Mouse (Mus musculus): ENCODE data around the gene Tmem30a. TPM values are rescaled to one million over a fixed set of nuclear protein-coding genes. Genes with fewer than 3 reads are reported as not detected.
A peak's percentile ranks its signal among the peaks of the same experiment; 100 is the strongest.

Gene Tmem30a
- total and polyA plus RNA-seq, 3 experiments = 49.5 to 81.2 (median 77.6) TPM

- H3K27me3 ChIP-seq (ENCODE audit: insufficient read depth, low read length) = no peaks in the 10 kb centered on the region
- peak within 1 kb of the TSS; percentile 97 for H3K4me3 ChIP-seq (ENCODE audit: low read depth, low read length)
- DNase-seq (ENCODE audit: low spot score) (peak; percentile 72), ATAC-seq (ENCODE audit: extremely low read depth, insufficient number of reproducible peaks, low FRiP score, poor library complexity, severe bottlenecking) (peak; percentile 99)
- TF ChIP-seq GATA2 (IDR thresholded peaks at IDR 0.05; ENCODE audit: borderline replicate concordance, low read depth, low read length) = no peak
- H3K9me3 ChIP-seq (replicated peaks) = no peaks in the 10 kb centered on the region
- H3K4me1 ChIP-seq (ENCODE audit: insufficient read depth, low read depth, low read length) = peaks cover 17% of the 10 kb centered on the region
- peaks cover 28% of the 10 kb centered on the region for H3K36me3 ChIP-seq (replicated peaks)
Measured at GRCm38 (mm10) chr9:79759385-79760005, 33.8 kb downstream of the Tmem30a start, which contains the start of gene Cox7a2. Cox7a2 (minus strand) TSS chr9:79759878.

GRCm38 (mm10) chr9:79755311-79755710 is 38.0 kb downstream of the Tmem30a start:
- TF ChIP-seq CTCF (IDR thresholded peaks at IDR 0.05; ENCODE audit: low read depth, low read length) (no peak), TAL1 (conservative IDR thresholded peaks at IDR 0.05; ENCODE audit: low read depth, low read length) (no peak), GATA1 (IDR thresholded peaks at IDR 0.05; ENCODE audit: borderline replicate concordance, low read length) (no peak)
- H3K27me3 ChIP-seq (ENCODE audit: insufficient read depth, low read length) = no peaks in the 10 kb centered on the region
- DNase-seq (ENCODE audit: low spot score) (no peak), ATAC-seq (ENCODE audit: extremely low read depth, insufficient number of reproducible peaks, low FRiP score, poor library complexity, severe bottlenecking) (no peak)
- H3K4me1 ChIP-seq (ENCODE audit: insufficient read depth, low read depth, low read length) = peaks cover 15% of the 10 kb centered on the region
- no peaks in the 10 kb centered on the region for H3K9me3 ChIP-seq (replicated peaks)
- peaks cover 58% of the 10 kb centered on the region for H3K36me3 ChIP-seq (replicated peaks)
- no peak overlapping the region for H3K4me3 ChIP-seq (ENCODE audit: low read depth, low read length)

GRCm38 (mm10) chr9:79751846-79752245 is 41.5 kb downstream of the Tmem30a start:
- ATAC-seq (ENCODE audit: extremely low read depth, insufficient number of reproducible peaks, low FRiP score, poor library complexity, severe bottlenecking) = no peak
- H3K27me3 ChIP-seq (ENCODE audit: insufficient read depth, low read length) = no peaks in the 10 kb centered on the region
- no peaks in the 10 kb centered on the region for H3K9me3 ChIP-seq (replicated peaks)
- no peak overlapping the region for H3K4me3 ChIP-seq (ENCODE audit: low read depth, low read length)
- peaks cover 52% of the 10 kb centered on the region for H3K36me3 ChIP-seq (replicated peaks)
- no peaks in the 10 kb centered on the region for H3K4me1 ChIP-seq (ENCODE audit: insufficient read depth, low read depth, low read length)
- no peak for TF ChIP-seq CTCF (IDR thresholded peaks at IDR 0.05; ENCODE audit: low read depth, low read length)
- no peak for DNase-seq (ENCODE audit: low spot score)

GRCm38 (mm10) chr9:79750709-79751108 is 42.6 kb downstream of the Tmem30a start:
- Histone ChIP-seq H3K36me3 (replicated peaks) (peaks cover 41% of the 10 kb centered on the region), H3K4me1 (ENCODE audit: insufficient read depth, low read depth, low read length) (no peaks in the 10 kb centered on the region), H3K4me3 (ENCODE audit: low read depth, low read length) (no peak overlapping the region), H3K9me3 (replicated peaks) (no peaks in the 10 kb centered on the region), H3K27me3 (ENCODE audit: insufficient read depth, low read length) (no peaks in the 10 kb centered on the region)
- TF ChIP-seq CTCF (IDR thresholded peaks at IDR 0.05; ENCODE audit: low read depth, low read length) (no peak), GATA2 (IDR thresholded peaks at IDR 0.05; ENCODE audit: borderline replicate concordance, low read depth, low read length) (no peak), GATA1 (IDR thresholded peaks at IDR 0.05; ENCODE audit: borderline replicate concordance, low read length) (no peak), POLR2AphosphoS5 (IDR thresholded peaks at IDR 0.05; ENCODE audit: insufficient replicate concordance, low read depth, low read length) (no peak), TAL1 (conservative IDR thresholded peaks at IDR 0.05; ENCODE audit: low read depth, low read length) (no peak)
- ATAC-seq (ENCODE audit: extremely low read depth, insufficient number of reproducible peaks, low FRiP score, poor library complexity, severe bottlenecking) (no peak), DNase-seq (ENCODE audit: low spot score) (no peak)

- Histone ChIP-seq H3K9me3 (replicated peaks) (no peaks in the 10 kb centered on the region), H3K4me3 (ENCODE audit: low read depth, low read length) (no peak overlapping the region), H3K4me1 (ENCODE audit: insufficient read depth, low read depth, low read length) (no peaks in the 10 kb centered on the region), H3K36me3 (replicated peaks) (no peaks in the 10 kb centered on the region), H3K27me3 (ENCODE audit: insufficient read depth, low read length) (no peaks in the 10 kb centered on the region)
- ATAC-seq (ENCODE audit: extremely low read depth, insufficient number of reproducible peaks, low FRiP score, poor library complexity, severe bottlenecking) (no peak), DNase-seq (ENCODE audit: low spot score) (no peak)
- no peak for TF ChIP-seq POLR2AphosphoS5 (IDR thresholded peaks at IDR 0.05; ENCODE audit: insufficient replicate concordance, low read depth, low read length)
- no peak for TF ChIP-seq GATA1 (IDR thresholded peaks at IDR 0.05; ENCODE audit: borderline replicate concordance, low read length)
- no peak for TF ChIP-seq GATA2 (IDR thresholded peaks at IDR 0.05; ENCODE audit: borderline replicate concordance, low read depth, low read length)
- TF ChIP-seq TAL1 (conservative IDR thresholded peaks at IDR 0.05; ENCODE audit: low read depth, low read length) = no peak
- no peak for TF ChIP-seq CTCF (IDR thresholded peaks at IDR 0.05; ENCODE audit: low read depth, low read length)
Measured at GRCm38 (mm10) chr9:79745036-79745435, 48.3 kb downstream of the Tmem30a start.

GRCm38 (mm10) chr9:79735608-79736007 is 57.7 kb downstream of the Tmem30a start:
- Histone ChIP-seq H3K36me3 (replicated peaks) (no peaks in the 10 kb centered on the region), H3K27me3 (ENCODE audit: insufficient read depth, low read length) (no peaks in the 10 kb centered on the region; the same call in 1 of the 2 replicates), H3K9me3 (replicated peaks) (no peaks in the 10 kb centered on the region), H3K4me1 (ENCODE audit: insufficient read depth, low read depth, low read length) (no peaks in the 10 kb centered on the region), H3K4me3 (ENCODE audit: low read depth, low read length) (no peak overlapping the region)
- ATAC-seq (ENCODE audit: extremely low read depth, insufficient number of reproducible peaks, low FRiP score, poor library complexity, severe bottlenecking) (no peak), DNase-seq (ENCODE audit: low spot score) (no peak)
- TF ChIP-seq POLR2AphosphoS5 (IDR thresholded peaks at IDR 0.05; ENCODE audit: insufficient replicate concordance, low read depth, low read length) = no peak
- TF ChIP-seq CTCF (IDR thresholded peaks at IDR 0.05; ENCODE audit: low read depth, low read length) = no peak
- no peak for TF ChIP-seq GATA2 (IDR thresholded peaks at IDR 0.05; ENCODE audit: borderline replicate concordance, low read depth, low read length)
- no peak for TF ChIP-seq GATA1 (IDR thresholded peaks at IDR 0.05; ENCODE audit: borderline replicate concordance, low read length)
- no peak for TF ChIP-seq TAL1 (conservative IDR thresholded peaks at IDR 0.05; ENCODE audit: low read depth, low read length)

GRCm38 (mm10) chr9:79730301-79730700 is 63.0 kb downstream of the Tmem30a start:
- Histone ChIP-seq H3K4me3 (ENCODE audit: low read depth, low read length) (no peak overlapping the region), H3K4me1 (ENCODE audit: insufficient read depth, low read depth, low read length) (no peaks in the 10 kb centered on the region), H3K9me3 (replicated peaks) (no peaks in the 10 kb centered on the region), H3K27me3 (ENCODE audit: insufficient read depth, low read length) (no peaks in the 10 kb centered on the region), H3K36me3 (replicated peaks) (no peaks in the 10 kb centered on the region)
- DNase-seq (ENCODE audit: low spot score) (no peak), ATAC-seq (ENCODE audit: extremely low read depth, insufficient number of reproducible peaks, low FRiP score, poor library complexity, severe bottlenecking) (no peak)
- no peak for TF ChIP-seq CTCF (IDR thresholded peaks at IDR 0.05; ENCODE audit: low read depth, low read length)
- TF ChIP-seq GATA1 (IDR thresholded peaks at IDR 0.05; ENCODE audit: borderline replicate concordance, low read length) = no peak
- no peak for TF ChIP-seq TAL1 (conservative IDR thresholded peaks at IDR 0.05; ENCODE audit: low read depth, low read length)
- TF ChIP-seq POLR2AphosphoS5 (IDR thresholded peaks at IDR 0.05; ENCODE audit: insufficient replicate concordance, low read depth, low read length) = no peak
- TF ChIP-seq GATA2 (IDR thresholded peaks at IDR 0.05; ENCODE audit: borderline replicate concordance, low read depth, low read length) = no peak

All from G1E (cell line).